Mouse (Mus musculus) spleen, postnatal 4 days (tissue): Measurements from ENCODE around the gene Hjurp.
A peak's percentile ranks its signal among the peaks of the same experiment; 100 is the strongest.

Experiments used
- DNase-seq, 2 experiments: peaks; one replicate each; pipeline ENCODE4 v3.0.0; 2022; ENCODE audit warnings: low spot score in 2 of 2

The Hjurp gene

DNA sequence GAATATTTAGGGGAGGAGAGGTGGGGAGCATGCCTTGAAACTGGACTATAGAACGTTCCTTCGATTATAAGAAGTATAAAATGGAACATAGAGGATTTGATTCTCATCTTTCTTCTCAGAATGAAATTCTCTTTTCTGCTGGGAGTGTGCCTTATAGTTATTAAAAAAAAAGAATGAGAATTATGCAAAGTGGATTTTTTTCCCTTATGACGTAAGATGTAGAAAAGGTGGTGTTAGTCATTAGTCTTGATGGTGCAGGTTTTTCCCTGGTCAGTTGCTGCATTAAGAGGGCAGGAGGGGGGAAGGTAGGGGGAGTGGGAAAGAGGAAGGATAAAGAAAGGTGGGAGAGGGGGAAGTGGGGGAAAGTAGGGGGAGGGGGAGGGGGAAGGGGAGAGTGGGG, 4.9 kb upstream of the Hjurp start:
- no peak for DNase-seq

GRCm38 (mm10) chr1:88280006-88280690, 2.7 kb upstream of the Hjurp start:
- DNase-seq = peak in 1 of 2 experiments; percentile 74

GRCm38 (mm10) chr1:88279111-88280005, 1.9 kb upstream of the Hjurp start:
- DNase-seq = peak in 1 of 2 experiments; percentile 71

- peak; percentile 40 to 76 for DNase-seq
Observed at GRCm38 (mm10) chr1:88277818-88278511, 532 bp upstream of the Hjurp start.

DNA sequence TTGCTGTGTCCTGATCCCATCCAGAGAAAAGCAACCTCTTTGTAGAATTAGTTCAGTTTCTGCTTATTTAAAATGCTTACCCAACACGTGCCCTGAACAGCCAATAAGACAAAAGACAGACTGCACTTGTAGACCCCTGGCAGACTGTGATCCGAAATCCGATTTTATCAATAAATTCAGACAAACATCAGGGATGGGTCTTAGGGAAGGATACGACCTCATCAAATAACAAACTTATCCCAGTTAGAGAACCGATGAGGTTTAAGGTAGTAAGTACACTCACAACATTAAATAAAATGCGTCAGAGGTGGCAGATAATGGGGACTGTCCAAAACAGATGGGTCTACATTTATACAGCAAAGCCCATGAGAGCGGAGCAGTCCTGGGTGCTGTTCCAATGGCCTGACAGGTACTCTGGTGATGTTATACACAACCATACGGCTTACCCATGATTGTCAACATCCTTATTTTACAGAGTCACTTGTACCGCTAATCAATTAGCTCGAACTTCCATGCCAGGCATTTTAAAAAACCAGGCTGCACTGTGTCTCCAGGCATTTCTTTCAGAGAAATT, 822 bp downstream of the Hjurp start:
- peak in 1 of 2 experiments; percentile 69 for DNase-seq

- DNase-seq = peak in 1 of 2 experiments; percentile 73
Observed at GRCm38 (mm10) chr1:88275698-88276523, 1.5 kb downstream of the Hjurp start.

DNA sequence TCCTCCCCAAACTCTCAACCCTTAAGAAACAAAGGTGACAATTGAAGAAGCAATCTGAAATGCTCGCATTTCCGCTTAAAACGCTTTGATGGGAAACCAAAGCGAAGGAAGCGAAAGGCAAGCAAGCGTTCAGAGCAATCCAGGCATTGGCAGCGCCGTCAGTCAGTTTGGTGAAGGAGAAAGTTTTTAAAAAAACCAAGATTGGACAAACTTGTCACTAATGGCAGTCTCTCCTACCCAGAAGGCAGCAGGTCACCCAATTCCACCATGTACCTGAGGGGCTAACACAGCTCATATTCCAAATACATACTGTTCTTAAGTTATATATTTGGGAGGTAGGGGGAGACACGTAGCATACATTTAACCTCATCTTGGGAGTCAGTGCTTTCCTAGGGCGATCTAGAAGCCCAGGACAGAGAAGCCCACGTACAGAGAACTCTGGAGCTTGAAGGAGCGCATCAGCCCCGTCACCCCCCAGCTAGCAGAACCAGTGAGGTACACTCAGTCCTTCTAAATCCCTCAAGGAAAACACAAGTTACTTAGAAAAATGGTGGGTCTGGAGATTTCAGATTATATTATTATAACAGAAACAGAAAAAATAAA, 2.3 kb downstream of the Hjurp start:
- peak in 1 of 2 experiments; percentile 70 for DNase-seq

- peak in 1 of 2 experiments; percentile 76 for DNase-seq
Observed at GRCm38 (mm10) chr1:88274371-88275077, 2.9 kb downstream of the Hjurp start.

DNA sequence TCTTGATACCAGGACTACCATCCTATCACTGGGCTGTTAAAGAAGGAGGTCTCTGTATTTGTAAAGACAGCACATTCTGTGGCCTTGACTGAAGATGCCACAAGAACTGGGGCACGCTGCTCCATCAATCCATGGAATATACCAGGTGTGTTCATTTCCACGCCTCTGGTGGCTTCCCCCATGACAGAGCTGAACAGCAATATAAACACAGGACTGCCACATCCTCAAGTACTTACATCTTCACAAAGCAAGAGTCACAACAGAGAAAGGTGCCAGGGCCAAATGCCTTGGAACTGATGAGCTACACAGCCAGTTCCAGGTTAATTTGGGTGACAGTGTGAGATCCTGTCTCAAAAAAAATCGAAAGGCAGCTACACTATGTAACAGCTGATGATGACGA, 3.6 kb downstream of the Hjurp start:
- DNase-seq = peak in 1 of 2 experiments; percentile 71

DNA sequence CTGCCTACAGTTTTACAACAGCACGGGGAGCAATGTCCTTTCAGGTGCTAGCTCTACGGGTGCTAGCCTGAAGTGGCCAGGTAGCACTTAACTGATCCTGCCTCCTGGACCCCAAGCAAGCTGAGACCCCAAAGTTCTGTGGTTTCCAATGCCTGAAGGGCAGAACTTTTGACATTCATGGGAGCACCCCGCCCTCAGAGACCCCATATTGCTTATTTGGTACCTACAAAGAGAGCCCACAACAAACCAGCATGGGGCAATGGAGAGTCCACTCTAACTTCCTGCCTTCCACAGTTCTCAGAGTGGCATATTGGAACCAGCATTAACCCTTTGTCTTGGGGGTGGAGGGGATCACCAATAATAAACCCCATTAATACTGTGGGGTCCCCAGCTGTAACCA, 4.1 kb downstream of the Hjurp start:
- peak in 1 of 2 experiments; percentile 74 for DNase-seq

GRCm38 (mm10) chr1:88272851-88273250, 4.6 kb downstream of the Hjurp start:
- peak in 1 of 2 experiments; percentile 71 for DNase-seq

- peak in 1 of 2 experiments; percentile 36 for DNase-seq
Observed at GRCm38 (mm10) chr1:88269539-88270309, 7.7 kb downstream of the Hjurp start.

- DNase-seq = no peak
Observed at GRCm38 (mm10) chr1:88268070-88268469, 9.4 kb downstream of the Hjurp start.

- no peak for DNase-seq
Observed at GRCm38 (mm10) chr1:88267489-88267888, 9.9 kb downstream of the Hjurp start.

DNA sequence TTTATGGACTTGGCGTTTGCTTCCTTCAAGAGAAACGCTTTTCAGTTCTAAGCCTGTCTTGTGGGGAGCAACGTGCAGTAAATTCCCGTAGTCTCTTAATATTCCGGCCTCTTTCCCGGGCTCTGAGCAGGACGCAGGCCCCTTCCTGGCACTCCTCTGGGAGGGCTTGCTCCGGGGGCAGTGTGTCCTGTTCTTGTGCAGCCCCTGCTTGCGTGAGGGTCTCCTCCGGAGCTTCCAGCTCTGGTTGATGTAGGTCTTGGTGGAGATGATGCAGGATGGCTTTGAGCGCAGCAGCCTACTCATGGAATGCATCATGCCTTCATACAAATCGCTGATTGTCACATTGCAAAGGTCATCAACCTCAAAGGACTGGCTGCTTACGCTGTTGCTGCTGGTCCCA, 11.3 kb downstream of the Hjurp start:
- DNase-seq = no peak

GRCm38 (mm10) chr1:88264869-88265240, 12.6 kb downstream of the Hjurp start:
- no peak for DNase-seq

GRCm38 (mm10) chr1:88264237-88264868, 13.1 kb downstream of the Hjurp start:
- DNase-seq = no peak

DNA sequence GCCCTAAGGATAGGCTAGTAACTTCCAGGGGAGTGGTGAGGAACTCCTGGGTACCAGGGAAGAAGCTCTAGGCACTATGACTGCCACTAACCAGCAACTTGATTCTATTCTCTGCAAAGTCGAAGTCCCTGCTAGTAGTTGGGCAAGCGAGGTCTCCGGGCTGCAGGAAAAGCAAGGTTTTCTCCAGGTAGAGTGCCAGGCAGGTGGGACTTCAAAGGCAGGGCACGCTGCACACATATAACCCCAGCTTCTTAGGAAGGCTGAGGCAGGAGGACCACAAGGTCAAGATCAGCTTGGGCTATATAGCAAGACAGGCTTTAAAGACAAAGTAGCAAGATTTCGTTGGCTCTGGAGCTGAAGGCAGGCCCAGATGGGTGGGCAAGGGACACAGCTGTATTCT, 13.7 kb downstream of the Hjurp start:
- DNase-seq = no peak

DNA sequence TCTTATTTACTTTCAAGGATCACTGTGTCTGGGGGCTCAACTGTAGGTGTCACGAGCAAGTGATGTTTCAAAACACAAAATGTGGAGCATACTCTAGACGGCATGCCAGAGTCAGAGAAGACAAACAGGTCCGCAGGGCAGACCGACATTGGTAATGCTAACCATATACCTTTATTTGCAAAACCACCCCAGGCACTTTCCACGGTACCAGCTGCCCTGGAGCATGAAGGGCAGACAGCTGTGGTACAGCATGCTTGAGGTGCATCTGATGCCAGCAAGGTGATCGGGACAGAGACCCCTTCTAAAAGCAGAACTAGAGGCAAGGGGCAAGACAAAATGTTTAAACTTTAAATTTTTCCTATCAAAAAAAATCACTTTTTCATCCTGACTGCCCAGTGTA, 14.5 kb downstream of the Hjurp start:
- DNase-seq = no peak
